Mouse (Mus musculus) macrophage (primary cell): Measurements from ENCODE around the gene Slc35b2. TPM values are rescaled to one million over a fixed set of nuclear protein-coding genes. Genes with fewer than 3 reads are reported as not detected.

Experiments used
- H3K27ac ChIP-seq: fragments of 350-480 bp; formaldehyde crosslinking; 2 replicates; pipeline ENCODE4 v1.9.0; 2021
- H3K36me3 ChIP-seq: fragments of 350-480 bp; formaldehyde crosslinking; 2 replicates; pipeline ENCODE4 v1.9.0; 2021; ENCODE audit errors: inconsistent target
- H3K4me3 ChIP-seq: fragments of 350-480 bp; formaldehyde crosslinking; 2 replicates; pipeline ENCODE4 v1.9.0; 2021; ENCODE audit errors: inconsistent target
- H3K79me2 ChIP-seq: fragments of 350-480 bp; formaldehyde crosslinking; 2 replicates; pipeline ENCODE4 v1.9.0; 2021; ENCODE audit errors: inconsistent target
- WGBS: methylation state at CpG from one replicate; pipeline ENCODE4 v1.1.7; 2026; ENCODE audit warnings: inconsistent platforms; ENCODE audit not compliant: missing documents; 5-methylcytosine and 5-hydroxymethylcytosine counted together
- polyA plus RNA-seq: library from polyadenylated mRNA; stranded (reverse); fragments of 250-400 nt; gene quantifications from 3 replicates; pipeline ENCODE4 v1.2.4, GENCODE M21; 2018; ENCODE audit warnings: inconsistent platforms

The Slc35b2 gene
- polyA plus RNA-seq, 1 experiment from 2014 or later = 41.2 TPM

DNA sequence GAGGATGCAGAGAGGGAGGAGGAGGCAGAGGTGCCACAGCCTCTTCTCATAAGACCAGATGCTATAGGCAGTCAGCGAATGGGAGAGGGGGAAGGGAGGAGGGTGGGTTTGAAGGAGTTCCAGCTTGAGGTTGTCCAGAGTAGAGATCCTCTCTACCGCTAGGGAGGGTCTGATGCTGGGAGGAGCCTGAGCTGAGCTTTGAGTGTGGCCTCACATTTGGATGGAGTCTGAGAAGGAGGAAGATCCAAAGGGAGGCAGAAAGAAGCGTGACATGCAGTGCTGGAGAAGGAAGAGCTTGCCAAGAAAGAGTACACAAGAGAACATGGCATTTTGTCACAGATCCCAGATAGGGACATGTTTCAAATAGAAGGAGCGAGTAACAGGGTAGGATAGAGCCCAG lies 25.3 kb upstream of the Slc35b2 start:
- H3K27ac ChIP-seq = no peak overlapping the region
- no peaks in the 10 kb centered on the region for H3K79me2 ChIP-seq
- H3K4me3 ChIP-seq = no peak overlapping the region
- WGBS = 65% methylated on average over 4 of the region's 4 CpGs
- no peaks in the 10 kb centered on the region for H3K36me3 ChIP-seq

DNA sequence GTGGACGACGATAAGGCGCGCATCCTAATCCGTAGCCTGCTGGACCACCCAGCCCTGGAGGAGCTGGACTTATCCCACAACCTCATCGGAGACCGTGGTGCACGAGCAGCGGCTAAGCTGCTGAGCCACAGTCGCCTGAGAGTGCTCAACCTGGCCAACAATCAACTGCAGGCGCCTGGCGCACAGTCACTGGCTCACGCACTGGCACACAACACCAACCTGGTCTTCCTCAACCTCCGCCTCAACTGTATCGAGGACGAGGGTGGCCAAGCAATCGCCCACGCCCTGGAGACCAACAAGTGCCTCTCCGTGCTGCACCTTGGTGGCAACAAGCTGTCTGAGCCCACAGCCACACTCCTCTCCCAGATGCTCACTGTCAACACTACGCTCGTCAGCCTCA lies 24.0 kb upstream of the Slc35b2 start:
- 72% methylated on average over 19 of the region's 21 CpGs for WGBS
- no peaks in the 10 kb centered on the region for H3K79me2 ChIP-seq
- no peak overlapping the region for H3K4me3 ChIP-seq

DNA sequence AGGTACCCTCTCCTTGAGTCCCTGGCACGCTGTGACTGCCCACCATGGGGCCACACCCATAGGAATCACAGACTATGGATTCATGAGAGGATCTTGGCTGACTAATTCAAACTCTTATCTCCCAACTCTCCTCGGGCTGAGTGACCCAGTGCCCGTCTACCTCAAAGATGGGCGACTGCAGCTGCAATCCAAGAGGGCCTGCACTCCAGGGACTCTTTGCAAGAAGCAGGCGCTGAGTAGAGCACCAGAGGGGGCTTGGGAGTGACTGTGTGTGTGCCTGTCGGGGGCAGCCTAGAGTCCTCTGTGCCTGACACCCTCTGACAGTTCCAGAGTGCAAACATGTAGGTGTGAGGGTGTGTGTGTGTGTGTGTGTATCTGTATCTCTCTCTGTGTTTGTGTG lies 21.5 kb upstream of the Slc35b2 start:
- Histone ChIP-seq H3K79me2 (no peaks in the 10 kb centered on the region), H3K27ac (no peak overlapping the region), H3K36me3 (no peaks in the 10 kb centered on the region), H3K4me3 (no peak overlapping the region)
- WGBS = 41% methylated on average over 6 of the region's 6 CpGs

More for the DNA sequence above, 24.0 kb upstream of the Slc35b2 start:
- Histone ChIP-seq H3K36me3 (no peaks in the 10 kb centered on the region), H3K27ac (no peak overlapping the region)

DNA sequence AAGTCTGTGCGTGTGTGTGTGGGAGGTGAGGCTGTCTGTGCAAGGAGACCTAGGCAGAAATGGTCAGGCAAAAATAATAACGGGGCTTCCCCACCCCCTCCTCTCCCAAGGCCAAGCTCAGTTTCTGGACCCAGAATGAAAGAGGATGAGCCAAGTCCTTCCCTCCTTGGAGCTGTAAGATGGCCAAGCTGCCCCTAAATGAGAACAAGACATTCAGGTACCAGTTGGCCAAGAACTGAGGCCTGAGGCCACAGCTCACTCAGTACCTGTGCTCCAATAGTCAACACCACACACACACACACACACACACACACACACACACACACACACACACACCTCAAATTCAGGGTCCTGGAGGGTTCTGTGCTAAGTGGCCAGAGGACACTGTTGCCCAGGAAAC lies 21.0 kb upstream of the Slc35b2 start:
- Histone ChIP-seq H3K36me3 (no peaks in the 10 kb centered on the region), H3K79me2 (no peaks in the 10 kb centered on the region), H3K27ac (no peak overlapping the region), H3K4me3 (no peak overlapping the region)
- WGBS = 90% methylated on average over 2 of the region's 2 CpGs

DNA sequence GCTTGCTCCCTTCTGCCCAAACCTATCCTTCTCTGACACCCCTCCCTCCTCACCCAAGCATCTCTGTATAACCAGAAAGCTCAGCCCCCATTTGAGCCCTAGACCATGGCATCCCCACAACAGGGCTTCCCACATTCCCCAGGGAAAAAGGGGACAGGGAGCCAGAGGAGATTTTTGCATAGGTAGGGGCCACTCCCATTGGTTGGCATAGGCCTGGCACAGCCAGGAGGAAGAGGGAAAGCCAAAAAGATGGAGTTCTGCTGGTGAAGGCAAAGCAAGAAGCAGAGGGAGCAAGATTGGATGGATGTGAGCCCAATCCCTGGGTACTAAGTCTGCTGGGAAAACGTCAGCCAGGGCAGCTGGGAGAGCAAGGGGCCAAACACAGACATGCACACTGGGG lies 20.6 kb upstream of the Slc35b2 start:
- WGBS = 59% methylated on average over 1 of the region's 1 CpGs
- Histone ChIP-seq H3K36me3 (no peaks in the 10 kb centered on the region), H3K27ac (no peak overlapping the region), H3K79me2 (no peaks in the 10 kb centered on the region), H3K4me3 (no peak overlapping the region)

DNA sequence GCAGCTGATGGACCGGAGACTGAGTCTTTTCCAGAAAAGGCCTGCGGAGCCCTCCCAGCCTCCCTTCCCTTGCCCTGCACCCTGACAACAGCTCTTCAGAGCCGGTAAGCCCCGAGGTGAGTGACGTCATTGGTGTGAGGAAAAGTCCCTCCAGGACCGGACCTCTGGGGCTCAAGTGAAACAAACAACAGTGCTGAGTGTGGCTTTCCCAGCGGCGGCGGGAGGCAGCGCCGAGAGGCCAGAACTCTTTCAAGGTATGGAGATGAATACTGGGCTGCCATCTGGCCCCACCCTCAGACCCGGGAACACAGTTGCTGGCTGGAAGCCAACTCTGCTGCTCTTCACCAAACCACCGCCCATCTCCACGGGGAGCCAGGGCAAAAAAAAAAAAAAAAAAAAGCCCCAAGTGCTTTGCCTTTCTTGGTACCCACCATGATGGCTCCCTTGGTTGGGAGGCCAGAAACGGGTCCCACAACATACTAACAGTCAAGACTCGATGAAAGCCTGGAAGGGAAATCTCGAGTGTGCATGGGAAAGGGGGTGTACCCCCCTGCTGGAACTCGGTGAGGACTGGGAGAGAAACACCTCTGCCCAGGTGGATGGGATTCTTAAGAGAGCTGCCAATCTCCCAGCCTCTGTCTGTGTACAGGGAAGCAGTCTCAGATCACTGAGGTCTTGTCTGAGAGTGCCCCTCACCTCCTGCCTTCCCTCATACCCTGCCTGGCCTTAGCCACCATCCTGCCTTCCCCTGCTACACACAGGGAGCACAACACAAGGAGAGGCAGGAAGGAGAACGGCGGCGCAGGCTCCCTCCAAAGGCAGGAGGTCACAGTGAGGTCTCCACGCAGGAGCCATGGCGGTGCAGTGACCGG lies 19.4 kb upstream of the Slc35b2 start:
- H3K36me3 ChIP-seq = no peaks in the 10 kb centered on the region
- H3K79me2 ChIP-seq = no peaks in the 10 kb centered on the region
- no peak overlapping the region for H3K4me3 ChIP-seq
- 8% methylated on average over 23 of the region's 24 CpGs for WGBS
- H3K27ac ChIP-seq = no peak overlapping the region

DNA sequence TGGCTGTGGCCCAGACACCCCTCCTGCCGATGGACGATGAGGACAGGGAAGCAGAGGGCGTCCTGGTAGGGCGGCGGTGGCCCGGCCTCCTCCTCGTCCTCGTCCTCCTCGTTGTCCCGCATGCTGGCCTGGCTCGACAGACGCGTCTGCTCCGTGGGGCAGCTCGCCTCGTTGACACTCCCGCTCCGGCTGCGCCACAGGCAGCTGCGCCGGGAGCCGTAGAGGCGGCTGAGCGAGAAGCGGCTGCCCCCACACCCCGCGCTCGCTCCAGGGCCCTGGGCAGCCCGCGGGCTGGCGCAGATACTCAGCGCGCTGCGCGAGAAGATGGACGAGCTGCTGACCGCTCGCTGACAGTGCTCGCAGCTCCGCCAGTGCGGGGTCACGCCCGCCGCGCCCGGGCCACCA lies 18.8 kb upstream of the Slc35b2 start:
- Histone ChIP-seq H3K27ac (no peak overlapping the region), H3K4me3 (no peak overlapping the region), H3K79me2 (no peaks in the 10 kb centered on the region), H3K36me3 (no peaks in the 10 kb centered on the region)
- 3% methylated on average over 46 of the region's 46 CpGs for WGBS

DNA sequence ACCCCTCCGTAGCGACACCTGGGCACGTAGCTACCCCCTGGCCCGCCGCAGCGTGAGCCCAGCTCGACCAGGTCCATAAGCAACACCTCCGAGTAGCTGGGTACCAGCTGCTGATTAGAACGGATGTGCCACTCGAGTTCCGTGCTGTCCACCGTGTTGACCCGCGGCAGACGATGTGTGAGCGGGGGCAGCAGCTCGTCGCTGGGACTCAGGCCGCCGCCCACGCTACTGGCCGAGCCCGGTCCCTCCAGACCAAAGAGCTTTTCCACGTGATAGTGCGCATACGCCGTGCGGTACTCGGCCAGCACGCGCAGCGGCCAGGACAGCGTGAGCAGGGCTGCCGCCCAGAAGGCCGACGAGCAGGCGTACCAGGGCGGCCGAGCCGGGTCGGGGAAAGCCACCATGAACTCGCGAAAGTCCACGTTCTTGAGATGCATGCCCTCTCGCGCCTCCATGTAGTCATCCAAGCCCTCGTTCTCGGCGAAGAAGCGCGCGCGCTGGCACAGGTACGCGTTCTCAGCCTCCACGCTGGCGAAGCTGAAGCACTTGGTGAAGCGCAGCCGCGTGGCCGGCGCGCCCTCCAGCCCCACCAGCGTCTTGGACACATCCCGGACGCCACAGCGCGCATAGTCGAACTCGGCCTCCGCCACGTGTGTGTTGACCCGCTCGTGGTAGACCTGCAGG lies 18.3 kb upstream of the Slc35b2 start:
- H3K27ac ChIP-seq = no peak overlapping the region
- no peaks in the 10 kb centered on the region for H3K79me2 ChIP-seq
- H3K36me3 ChIP-seq = no peaks in the 10 kb centered on the region
- WGBS = 5% methylated on average over 74 of the region's 74 CpGs
- H3K4me3 ChIP-seq = no peak overlapping the region

DNA sequence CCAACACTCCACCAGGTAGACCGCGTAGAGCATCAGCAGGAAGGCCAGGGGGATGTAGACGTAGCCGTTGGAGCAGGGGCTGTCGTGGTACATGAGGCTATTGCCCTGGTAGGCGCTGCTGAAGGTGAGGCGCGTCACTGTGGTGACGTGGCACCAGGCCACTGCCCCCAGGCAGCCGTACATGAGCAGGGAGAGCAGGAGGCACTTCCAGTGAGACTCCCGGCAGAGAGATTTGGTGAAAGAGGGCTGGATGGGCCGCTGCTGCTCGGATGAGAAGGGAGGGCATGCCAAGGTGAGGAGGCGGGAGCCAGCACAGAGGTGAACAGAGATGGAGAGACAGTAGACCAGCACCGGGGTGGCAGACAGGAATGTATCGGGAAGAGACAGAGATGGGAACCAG lies 16.7 kb upstream of the Slc35b2 start:
- Histone ChIP-seq H3K27ac (no peak overlapping the region), H3K36me3 (no peaks in the 10 kb centered on the region), H3K4me3 (no peak overlapping the region), H3K79me2 (no peaks in the 10 kb centered on the region)
- WGBS = 73% methylated on average over 16 of the region's 16 CpGs

DNA sequence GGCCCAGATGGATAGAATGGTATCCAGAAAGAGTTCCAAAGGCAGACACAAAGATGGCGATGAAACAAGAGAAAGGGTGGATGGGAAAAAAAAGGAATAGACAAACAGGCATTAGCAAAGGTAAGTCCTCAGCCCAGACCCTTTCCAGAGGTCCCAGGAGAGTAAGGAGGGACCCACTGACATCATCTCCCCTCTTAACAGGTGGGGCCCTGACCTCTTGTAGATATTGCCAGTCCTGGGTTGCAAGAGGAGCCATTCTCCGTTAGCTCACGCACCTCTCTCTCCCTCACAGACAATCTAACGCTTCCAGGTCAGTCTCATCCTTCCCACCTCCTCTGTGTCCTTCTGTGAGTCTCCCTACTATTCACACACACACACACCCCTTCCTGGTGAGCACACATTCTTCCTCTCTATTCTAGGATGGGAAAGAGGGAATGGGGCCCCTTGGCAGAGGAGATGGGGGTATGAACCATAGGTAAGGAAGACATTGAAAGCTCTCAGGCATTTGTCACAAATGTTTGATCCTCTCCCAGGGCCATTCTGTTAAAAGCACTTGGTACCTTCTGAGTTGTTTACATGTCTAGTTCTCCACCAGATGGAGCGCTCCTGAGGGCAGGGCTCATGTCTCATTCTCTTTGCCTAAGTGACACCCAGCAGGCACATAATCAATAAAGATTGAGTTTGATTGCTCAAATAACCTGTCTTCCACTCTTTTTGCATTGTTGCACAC lies 16.0 kb upstream of the Slc35b2 start:
- 88% methylated on average over 5 of the region's 5 CpGs for WGBS
- no peaks in the 10 kb centered on the region for H3K36me3 ChIP-seq
- H3K79me2 ChIP-seq = no peaks in the 10 kb centered on the region
- no peak overlapping the region for H3K27ac ChIP-seq
- no peak overlapping the region for H3K4me3 ChIP-seq

DNA sequence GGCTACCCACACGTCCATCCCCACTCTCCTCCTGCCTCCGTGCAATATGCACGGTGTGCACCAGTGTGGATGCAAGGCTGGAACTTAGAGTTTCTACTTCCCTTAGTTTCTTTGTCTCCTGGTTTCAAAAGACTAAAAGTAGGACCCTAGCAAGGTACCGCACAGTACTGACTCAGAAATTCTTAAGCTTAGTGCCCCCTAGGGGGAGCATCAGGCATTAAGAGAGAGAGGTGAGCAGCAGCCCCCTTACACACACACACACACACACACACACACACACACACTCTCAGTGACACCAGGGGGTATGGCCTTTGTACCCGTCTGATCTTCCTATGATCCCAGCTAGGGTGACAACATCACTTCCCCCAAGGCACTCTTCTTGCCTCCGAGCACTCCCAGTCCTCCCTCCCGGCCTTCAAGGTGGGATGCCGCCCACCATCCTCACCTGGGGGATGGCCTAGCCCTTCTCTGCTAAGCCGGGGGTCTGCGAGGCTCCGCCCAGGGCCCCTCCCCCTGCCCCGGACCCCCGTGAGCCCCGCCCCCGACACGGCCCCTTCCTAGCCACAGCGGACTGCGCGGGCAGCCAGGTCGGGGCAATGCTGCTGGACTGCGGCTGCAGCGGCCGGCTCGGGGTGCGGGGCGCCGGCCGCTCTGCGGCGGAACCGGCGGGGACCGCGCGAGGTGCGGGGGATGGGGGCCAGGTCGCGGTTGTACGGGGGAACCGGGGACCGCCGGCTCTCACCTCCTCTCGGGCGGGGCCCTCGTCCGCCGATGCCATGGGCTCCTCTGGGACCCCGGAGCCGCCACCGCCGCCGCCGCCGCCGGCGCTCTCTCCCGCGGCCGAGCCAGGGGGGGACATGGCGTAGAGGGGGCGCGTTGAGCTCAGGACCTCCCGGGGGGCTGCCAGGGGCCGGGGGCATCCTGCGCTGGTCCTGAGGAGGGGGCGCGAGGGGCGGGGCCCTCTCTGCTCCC lies 14.8 kb upstream of the Slc35b2 start:
- 6% methylated on average over 56 of the region's 68 CpGs for WGBS
- Histone ChIP-seq H3K27ac (no peak overlapping the region), H3K36me3 (no peaks in the 10 kb centered on the region), H3K79me2 (no peaks in the 10 kb centered on the region), H3K4me3 (no peak overlapping the region)

DNA sequence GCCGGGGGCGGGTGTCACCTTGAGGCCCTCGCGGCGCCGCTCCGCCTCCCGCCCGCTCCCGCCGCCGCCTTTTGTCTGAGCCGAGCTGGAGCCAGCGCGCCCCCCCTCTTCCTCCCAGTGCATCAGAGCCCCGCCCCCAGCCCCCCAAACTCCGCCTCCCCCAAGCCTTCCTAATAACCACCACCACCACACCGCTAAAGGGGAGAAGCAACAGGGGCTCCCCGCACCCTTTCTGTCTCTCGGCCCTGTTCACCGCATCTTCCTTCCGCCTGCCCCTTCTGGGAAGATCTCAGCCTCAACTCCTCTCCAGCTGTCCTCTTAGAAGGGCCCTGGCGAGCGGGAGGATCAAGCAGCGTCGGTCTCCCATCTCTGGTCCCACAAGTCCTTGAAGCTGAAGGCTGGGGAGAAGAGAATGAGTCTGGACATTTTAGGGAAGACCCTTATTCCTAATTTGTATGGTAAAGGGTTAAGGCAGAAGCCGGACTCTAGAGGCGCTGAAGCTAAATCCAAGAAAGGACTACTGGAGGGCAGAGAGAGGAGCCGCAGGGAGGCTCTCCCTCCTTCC lies 14.0 kb upstream of the Slc35b2 start, which contains the start of gene Tmem151b:
Tmem151b (minus strand) TSS at position 61 of the 565 bp plus-strand sequence.
- H3K4me3 ChIP-seq = no peak within 1 kb of the TSS
- WGBS = 16% methylated on average over 12 of the region's 29 CpGs

DNA sequence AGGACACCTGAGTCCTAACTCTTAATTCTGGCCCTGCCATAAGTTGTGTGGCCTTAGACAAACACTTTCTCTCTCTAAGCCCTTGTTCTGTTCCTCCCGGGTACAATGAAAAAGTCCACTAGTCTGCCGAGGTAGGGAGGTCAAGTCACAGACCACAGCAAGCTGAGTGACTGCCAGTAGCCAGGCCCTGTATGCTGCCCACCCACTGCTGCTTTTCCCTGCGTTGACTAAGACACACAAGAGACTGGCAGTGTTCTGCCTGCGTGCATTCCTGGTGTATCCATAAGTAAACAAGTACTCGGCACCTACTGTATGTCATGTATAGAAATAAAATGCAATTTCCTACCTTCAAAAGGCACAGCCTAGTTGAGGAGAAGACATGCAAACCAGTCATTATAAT lies 13.4 kb upstream of the Slc35b2 start:
- H3K36me3 ChIP-seq = no peaks in the 10 kb centered on the region
- no peak overlapping the region for H3K4me3 ChIP-seq
- no peaks in the 10 kb centered on the region for H3K79me2 ChIP-seq
- H3K27ac ChIP-seq = no peak overlapping the region
- WGBS = 51% methylated on average over 5 of the region's 5 CpGs

More for the DNA sequence above, 14.0 kb upstream of the Slc35b2 start, which contains the start of gene Tmem151b:
- Histone ChIP-seq H3K36me3 (no peaks in the 10 kb centered on the region), H3K79me2 (no peaks in the 10 kb centered on the region), H3K27ac (no peak within 1 kb of the TSS)
